Mouse (Mus musculus) A20 (cell line): ENCODE measurements around the gene Klf13.

Experiments used
- DNase-seq: peaks from one replicate; pipeline ENCODE4 v3.0.0-alpha.2; 2011; ENCODE audit warnings: low read depth, low spot score

The Klf13 gene

GRCm38 (mm10) chr7:63908496-63909285 lies 30.0 kb downstream of the Klf13 start:
- DNase-seq: no peak

GRCm38 (mm10) chr7:63907778-63908495 lies 30.8 kb downstream of the Klf13 start:
- no peak for DNase-seq

GRCm38 (mm10) chr7:63905642-63906041 lies 33.1 kb downstream of the Klf13 start:
- DNase-seq: no peak

- DNase-seq: no peak
These were observed 33.5 kb downstream of the Klf13 start for GRCm38 (mm10) chr7:63905190-63905589.

GRCm38 (mm10) chr7:63903635-63904380 lies 34.9 kb downstream of the Klf13 start:
- no peak for DNase-seq

- no peak for DNase-seq
These were observed 36.0 kb downstream of the Klf13 start for GRCm38 (mm10) chr7:63902604-63903210.

- no peak for DNase-seq
These were observed 36.8 kb downstream of the Klf13 start for GRCm38 (mm10) chr7:63901942-63902341.

- DNase-seq: no peak
These were observed 37.4 kb downstream of the Klf13 start for GRCm38 (mm10) chr7:63901346-63901745.

GRCm38 (mm10) chr7:63900411-63900810 lies 38.3 kb downstream of the Klf13 start:
- no peak for DNase-seq

- no peak for DNase-seq
These were observed 38.8 kb downstream of the Klf13 start for GRCm38 (mm10) chr7:63899925-63900324.

GRCm38 (mm10) chr7:63898201-63898600 lies 40.5 kb downstream of the Klf13 start:
- DNase-seq: no peak

- DNase-seq: no peak
These were observed 41.1 kb downstream of the Klf13 start for GRCm38 (mm10) chr7:63897655-63898054.

- DNase-seq: peak; percentile 85
These were observed 41.7 kb downstream of the Klf13 start for GRCm38 (mm10) chr7:63896968-63897468.

GRCm38 (mm10) chr7:63896276-63896967 lies 42.3 kb downstream of the Klf13 start:
- DNase-seq: no peak

GRCm38 (mm10) chr7:63895223-63895622 lies 43.5 kb downstream of the Klf13 start:
- DNase-seq: no peak

- no peak for DNase-seq
These were observed 44.1 kb downstream of the Klf13 start for GRCm38 (mm10) chr7:63894662-63895061.

- no peak for DNase-seq
These were observed 45.0 kb downstream of the Klf13 start for GRCm38 (mm10) chr7:63893729-63894128.

- DNase-seq: no peak
These were observed 45.5 kb downstream of the Klf13 start for GRCm38 (mm10) chr7:63893201-63893600.

GRCm38 (mm10) chr7:63891488-63892075 lies 47.1 kb downstream of the Klf13 start:
- peak; percentile 28 for DNase-seq

- DNase-seq: no peak
These were observed 49.4 kb downstream of the Klf13 start for GRCm38 (mm10) chr7:63889116-63889975.
